Mouse (Mus musculus) spleen, postnatal 14 days (tissue): ENCODE results near the gene Ifi211.
A peak's percentile ranks its signal among the peaks of the same experiment; 100 is the strongest.
"Not testable (repeated sequence)": the region's sequence is repeated elsewhere in the genome, so short reads cannot be mapped to it uniquely, and the experiment has no call there.

Experiments used
- DNase-seq, 2 experiments: peaks; one replicate each; pipeline ENCODE4 v3.0.0; 2021 to 2022; ENCODE audit warnings: low spot score in 2 of 2

Ifi211 gene

DNA sequence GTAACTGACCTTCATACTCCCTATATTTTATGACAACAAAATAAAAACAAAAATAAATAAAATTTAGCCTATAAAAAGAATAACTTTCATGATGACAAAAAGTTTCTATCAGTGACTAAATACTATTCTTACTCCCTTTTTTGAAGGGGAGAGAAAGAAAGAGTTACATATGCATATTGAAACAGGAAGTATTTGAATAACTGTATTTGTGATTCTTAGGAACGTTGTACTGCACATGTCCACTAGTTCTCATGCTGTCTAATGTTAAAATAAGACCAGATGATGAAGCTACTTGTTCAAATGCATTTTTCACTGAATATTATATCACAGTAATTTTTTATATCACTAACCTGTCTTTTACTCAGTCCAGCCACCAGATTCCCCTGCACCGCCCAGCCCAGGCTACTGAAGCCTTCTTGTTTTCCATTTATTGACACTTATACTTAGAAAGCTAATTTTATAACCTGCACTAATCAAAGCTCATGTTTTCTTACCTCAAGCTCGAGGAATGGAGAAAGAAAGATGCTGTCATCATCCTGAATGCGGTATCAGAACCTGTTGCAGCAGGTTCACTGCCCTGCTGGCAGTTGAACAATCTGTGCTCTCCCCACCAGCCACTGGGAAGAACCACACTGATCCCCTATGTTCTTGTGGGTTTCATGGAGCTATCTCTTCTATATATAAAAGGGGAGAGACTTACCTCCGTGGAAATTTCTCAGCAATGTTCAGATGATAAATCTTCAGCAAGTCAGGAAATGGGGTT lies 33.4 kb downstream of the Ifi211 start:
- not testable (repeated sequence) for DNase-seq

DNA sequence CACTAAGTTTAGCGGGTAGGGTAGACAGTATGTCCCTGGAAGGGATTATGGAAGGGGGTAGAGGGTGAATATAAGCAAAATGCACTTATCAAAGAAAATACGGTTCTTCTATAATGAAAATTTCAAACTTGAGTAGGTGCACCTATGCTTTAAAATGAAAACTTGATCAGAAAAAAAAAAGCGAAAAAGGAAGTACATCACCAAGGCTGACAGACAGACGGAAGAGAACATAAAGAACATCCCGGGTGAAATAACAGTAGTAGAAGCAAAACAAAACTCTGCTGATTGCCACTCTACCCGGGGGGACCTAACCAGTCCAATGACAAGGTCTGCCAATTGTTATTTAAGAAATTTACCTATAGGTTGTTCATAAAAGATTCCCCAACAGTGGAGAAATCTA lies 34.6 kb downstream of the Ifi211 start:
- not testable (repeated sequence) for DNase-seq

DNA sequence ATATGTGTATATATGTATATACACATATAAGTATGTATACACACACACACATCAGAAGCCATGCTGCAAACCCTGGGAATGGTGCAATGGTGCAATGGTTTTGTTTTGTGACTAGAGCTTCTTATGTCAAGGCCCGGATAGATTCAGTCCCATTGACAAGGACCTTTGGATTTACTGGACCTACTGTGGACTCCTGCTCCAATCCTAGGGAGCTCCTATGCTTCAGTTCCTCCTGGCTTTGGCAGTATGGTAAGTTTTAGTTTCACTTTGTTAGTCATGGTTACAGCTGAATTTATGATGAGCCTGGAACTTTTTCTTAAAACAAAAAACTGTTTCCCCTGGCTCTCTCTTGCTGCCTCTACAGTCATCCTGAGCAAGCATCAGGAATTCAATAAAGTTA lies 35.7 kb downstream of the Ifi211 start:
- not testable (repeated sequence) for DNase-seq

DNA sequence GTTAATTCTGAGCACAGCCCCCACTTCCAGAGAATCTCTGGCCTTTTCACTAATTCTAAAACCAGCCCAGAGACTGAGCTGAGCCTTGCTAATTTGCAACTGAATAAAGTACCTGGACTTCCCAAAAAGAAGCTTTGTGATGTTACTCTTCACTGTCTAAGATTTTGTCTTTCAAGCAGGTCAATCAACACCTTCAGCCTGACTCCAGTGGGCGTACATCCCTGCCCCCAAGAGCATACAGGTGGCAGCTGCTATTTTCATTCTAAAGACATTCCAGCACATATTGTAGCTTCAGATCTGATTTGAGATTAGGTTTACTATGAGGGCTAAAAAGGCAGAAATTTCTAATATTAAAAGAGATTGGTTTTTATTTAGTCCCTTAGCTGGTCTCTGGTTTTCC lies 44.3 kb downstream of the Ifi211 start:
- not testable (repeated sequence) for DNase-seq

DNA sequence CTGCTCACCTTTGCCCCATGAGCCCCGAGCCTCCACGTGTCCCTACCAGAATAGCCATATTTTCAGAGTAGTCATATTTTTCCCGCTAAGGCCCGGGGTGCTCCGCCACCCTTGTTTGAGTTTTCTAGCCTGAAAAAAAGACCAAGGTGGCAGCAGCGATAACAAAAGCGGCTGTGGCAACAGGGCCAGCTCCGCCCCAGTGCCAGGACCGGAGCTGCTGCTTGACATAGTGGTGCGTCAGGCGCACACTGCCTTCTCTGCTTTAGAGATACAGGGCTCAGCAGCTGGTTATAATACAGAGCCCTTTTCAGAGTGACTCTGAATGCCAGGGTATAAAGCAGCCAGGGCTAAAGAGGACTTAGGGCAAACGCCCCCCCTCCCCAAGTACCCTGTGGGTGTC lies 46.3 kb downstream of the Ifi211 start:
- no peak for DNase-seq

DNA sequence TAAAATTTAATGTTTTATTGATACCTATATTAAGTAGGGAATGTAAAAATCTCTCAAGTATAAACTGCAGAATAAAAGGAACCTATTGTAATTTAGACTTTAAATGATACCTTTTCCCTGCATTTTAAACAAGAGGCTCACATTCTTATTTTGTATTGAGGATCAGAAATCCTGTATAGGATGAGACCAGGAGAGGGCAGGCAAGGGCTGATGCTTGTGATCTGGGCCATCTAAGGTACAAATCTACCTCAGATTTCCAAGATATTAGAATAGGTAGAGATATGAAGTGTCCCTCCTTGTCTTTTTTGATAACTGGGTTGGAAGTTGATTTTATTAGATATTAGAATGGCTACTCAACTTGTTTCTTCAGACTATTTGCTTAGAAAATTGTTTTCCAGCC lies 59.1 kb downstream of the Ifi211 start:
- peak in 1 of 2 experiments; percentile 22 for DNase-seq

DNA sequence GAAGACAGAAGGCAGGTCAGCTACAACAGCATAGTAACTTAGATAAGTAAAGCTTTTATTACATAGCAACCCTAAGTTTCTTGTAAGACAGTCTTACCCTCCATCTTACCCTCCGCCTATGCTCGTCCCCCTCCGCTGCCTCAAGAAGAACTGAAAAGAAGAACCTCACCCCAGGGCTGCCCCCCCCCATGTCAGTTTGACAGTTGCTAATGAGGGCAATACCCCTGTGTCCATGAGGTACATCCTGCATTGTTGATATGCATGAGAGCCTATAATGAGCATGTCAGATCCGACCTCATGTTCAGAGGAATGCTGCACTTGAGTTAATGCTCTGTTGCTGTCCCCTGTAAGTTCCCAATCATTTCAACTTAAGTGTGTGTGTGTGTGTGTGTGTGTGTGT lies 60.0 kb downstream of the Ifi211 start:
- DNase-seq, result peak; percentile 17 to 50
